Mouse (Mus musculus): ENCODE data around the gene 4930432M17Rik. TPM values are rescaled to one million over a fixed set of nuclear protein-coding genes. Genes with fewer than 3 reads are reported as not detected.

The 4930432M17Rik gene
- polyA plus RNA-seq (2012; rRNA removed) = not detected in 2 replicates

DNA sequence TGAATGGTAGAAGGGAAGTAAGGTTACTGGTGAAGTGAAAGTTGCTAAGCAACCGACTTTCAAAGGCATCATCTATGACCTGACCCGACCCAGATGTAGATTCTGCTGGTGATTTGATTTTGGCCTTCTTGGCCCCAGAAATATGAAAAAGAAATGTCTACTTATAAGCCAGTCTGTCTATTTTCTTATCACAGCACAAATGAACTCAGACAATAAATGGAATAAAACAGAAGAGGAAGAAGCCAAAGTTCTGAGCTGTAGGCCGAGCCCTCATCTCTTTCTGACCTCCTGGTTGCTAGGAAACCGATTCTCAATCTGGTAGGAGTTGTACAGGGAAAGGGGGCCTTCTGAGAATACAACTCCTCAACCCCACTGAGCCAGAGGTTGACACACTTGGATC, at the start of gene 4930432M17Rik:
Gene 4930432M17Rik (plus strand): TSS at position 301 of the 400 bp plus-strand sequence.
- no peak for TF ChIP-seq CTCF (conservative IDR thresholded peaks at IDR 0.05; ENCODE audit: insufficient read depth, insufficient read length, low read depth, low read length)
- TF ChIP-seq POLR2A (IDR thresholded peaks at IDR 0.05; ENCODE audit: low read depth, low read length) = no peak
- 86% methylated on average over 4 of the region's 4 CpGs for WGBS
- H3K4me3 ChIP-seq (ENCODE audit: insufficient read depth, low read depth, low read length) = no peak within 1 kb of the TSS
- H3K27ac ChIP-seq (ENCODE audit: insufficient read depth, low read depth, low read length) = no peak within 1 kb of the TSS
- H3K4me1 ChIP-seq (ENCODE audit: control insufficient read depth, insufficient read depth, low read length) = peaks cover 15% of the 10 kb centered on the region; the same call in 1 of the 2 replicates
- H3K27me3 ChIP-seq (replicated peaks; ENCODE audit: control insufficient read depth, insufficient read depth, low read length) = no peaks in the 10 kb centered on the region
- DNase-seq = no peak
- H3K36me3 ChIP-seq (ENCODE audit: control insufficient read depth, insufficient read depth, low read length) = no peaks in the 10 kb centered on the region

DNA sequence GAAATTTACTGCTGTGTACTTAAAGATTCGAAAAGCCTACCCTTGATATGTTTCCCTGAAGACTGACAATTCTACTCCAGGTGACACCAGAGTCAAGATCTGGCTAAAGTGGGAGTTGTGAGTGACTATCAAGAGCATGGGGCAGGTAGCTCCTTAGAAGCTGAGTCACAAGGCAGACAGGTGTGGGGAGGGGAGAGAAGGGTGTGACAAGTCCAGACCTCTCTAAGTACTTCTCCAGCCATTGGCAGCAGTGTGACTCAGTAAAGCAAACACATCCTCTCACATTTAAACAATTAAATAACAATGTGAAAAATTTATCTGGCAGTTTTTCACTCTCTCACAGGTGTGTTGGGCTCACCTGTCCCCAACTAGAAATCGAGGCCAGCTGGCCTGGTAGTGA, 44.9 kb upstream of the 4930432M17Rik start:
- TF ChIP-seq POLR2A (IDR thresholded peaks at IDR 0.05; ENCODE audit: low read depth, low read length) (no peak), CTCF (conservative IDR thresholded peaks at IDR 0.05; ENCODE audit: insufficient read depth, insufficient read length, low read depth, low read length) (no peak)
- no peak overlapping the region for H3K27ac ChIP-seq (ENCODE audit: insufficient read depth, low read depth, low read length)
- no peaks in the 10 kb centered on the region for H3K27me3 ChIP-seq (replicated peaks; ENCODE audit: control insufficient read depth, insufficient read depth, low read length)
- H3K4me3 ChIP-seq (ENCODE audit: insufficient read depth, low read depth, low read length) = no peak overlapping the region
- H3K36me3 ChIP-seq (ENCODE audit: control insufficient read depth, insufficient read depth, low read length) = no peaks in the 10 kb centered on the region
- H3K4me1 ChIP-seq (ENCODE audit: control insufficient read depth, insufficient read depth, low read length) = no peaks in the 10 kb centered on the region
- 83% methylated on average over 2 of the region's 2 CpGs for WGBS
- no peak for DNase-seq

DNA sequence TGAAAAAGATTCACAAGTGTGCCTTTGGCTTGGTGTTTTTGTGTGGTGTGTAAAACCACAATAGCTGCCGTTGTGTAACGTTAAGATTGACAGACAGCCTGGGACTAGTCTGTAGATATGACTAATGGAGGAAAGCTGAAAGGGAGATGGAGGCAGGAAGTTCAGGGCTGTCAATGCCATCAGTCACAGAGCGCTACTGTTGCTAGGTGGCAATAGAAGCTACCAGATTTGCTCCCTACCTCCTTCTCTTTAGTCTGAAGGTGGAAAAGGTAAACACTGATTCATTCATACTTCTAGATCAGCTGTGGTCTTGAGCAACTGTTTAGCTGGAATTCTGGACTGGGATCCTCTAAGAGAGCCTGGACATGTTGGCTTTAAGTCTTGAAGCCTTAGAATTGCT, 44.3 kb upstream of the 4930432M17Rik start:
- DNase-seq = no peak
- 85% methylated on average over 3 of the region's 3 CpGs for WGBS
- TF ChIP-seq POLR2A (IDR thresholded peaks at IDR 0.05; ENCODE audit: low read depth, low read length) = no peak
- no peak for TF ChIP-seq CTCF (conservative IDR thresholded peaks at IDR 0.05; ENCODE audit: insufficient read depth, insufficient read length, low read depth, low read length)
- no peak overlapping the region for H3K27ac ChIP-seq (ENCODE audit: insufficient read depth, low read depth, low read length)
- no peaks in the 10 kb centered on the region for H3K4me1 ChIP-seq (ENCODE audit: control insufficient read depth, insufficient read depth, low read length)
- H3K4me3 ChIP-seq (ENCODE audit: insufficient read depth, low read depth, low read length) = no peak overlapping the region
- H3K27me3 ChIP-seq (replicated peaks; ENCODE audit: control insufficient read depth, insufficient read depth, low read length) = no peaks in the 10 kb centered on the region
- no peaks in the 10 kb centered on the region for H3K36me3 ChIP-seq (ENCODE audit: control insufficient read depth, insufficient read depth, low read length)

DNA sequence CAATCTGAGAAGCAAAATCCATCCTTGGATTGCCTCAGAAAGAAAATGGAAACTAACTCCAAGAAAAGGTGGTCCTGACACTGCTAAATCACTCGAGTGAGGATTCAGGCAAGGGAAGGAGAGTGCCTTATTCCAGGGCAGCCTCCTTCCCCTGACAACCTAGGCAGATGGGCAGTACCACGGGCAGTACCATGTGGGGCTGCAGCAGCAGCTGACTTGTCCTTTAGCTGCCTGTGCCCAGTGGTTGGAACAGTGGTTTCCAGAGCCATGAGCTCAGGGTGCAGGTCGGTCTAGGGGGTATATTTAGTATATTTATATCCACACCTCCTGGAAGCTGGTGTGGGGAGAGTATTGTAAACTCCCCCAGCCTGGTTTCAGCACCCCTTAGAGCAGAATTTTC, 42.3 kb upstream of the 4930432M17Rik start:
- no peak for DNase-seq
- H3K27me3 ChIP-seq (replicated peaks; ENCODE audit: control insufficient read depth, insufficient read depth, low read length) = no peaks in the 10 kb centered on the region
- no peaks in the 10 kb centered on the region for H3K36me3 ChIP-seq (ENCODE audit: control insufficient read depth, insufficient read depth, low read length)
- no peak overlapping the region for H3K27ac ChIP-seq (ENCODE audit: insufficient read depth, low read depth, low read length)
- no peak overlapping the region for H3K4me3 ChIP-seq (ENCODE audit: insufficient read depth, low read depth, low read length)
- TF ChIP-seq POLR2A (IDR thresholded peaks at IDR 0.05; ENCODE audit: low read depth, low read length) = no peak
- no peak for TF ChIP-seq CTCF (conservative IDR thresholded peaks at IDR 0.05; ENCODE audit: insufficient read depth, insufficient read length, low read depth, low read length)
- WGBS = 46% methylated on average over 3 of the region's 3 CpGs
- no peaks in the 10 kb centered on the region for H3K4me1 ChIP-seq (ENCODE audit: control insufficient read depth, insufficient read depth, low read length)

DNA sequence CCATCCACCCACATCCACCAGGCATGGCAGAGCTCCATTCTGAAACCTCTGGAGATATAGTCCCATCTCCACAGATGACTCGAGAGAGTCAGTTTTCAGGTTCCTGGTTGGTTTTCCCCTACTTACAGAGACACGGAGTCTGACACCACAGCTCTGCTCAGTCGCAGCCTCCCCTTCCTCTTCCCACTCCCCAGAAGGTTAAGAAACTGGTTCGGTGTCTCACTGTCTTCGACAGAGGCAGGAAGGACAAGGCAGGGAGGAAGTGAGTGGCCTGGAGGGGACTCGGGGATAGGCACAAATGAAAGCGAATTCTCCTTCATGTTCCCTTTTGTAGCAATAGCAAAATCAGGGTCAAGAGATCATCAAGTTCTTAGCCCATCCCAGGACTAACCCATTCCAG, 39.9 kb upstream of the 4930432M17Rik start:
- TF ChIP-seq POLR2A (IDR thresholded peaks at IDR 0.05; ENCODE audit: low read depth, low read length) (no peak), CTCF (conservative IDR thresholded peaks at IDR 0.05; ENCODE audit: insufficient read depth, insufficient read length, low read depth, low read length) (no peak)
- Histone ChIP-seq H3K27me3 (replicated peaks; ENCODE audit: control insufficient read depth, insufficient read depth, low read length) (no peaks in the 10 kb centered on the region), H3K4me3 (ENCODE audit: insufficient read depth, low read depth, low read length) (no peak overlapping the region), H3K4me1 (ENCODE audit: control insufficient read depth, insufficient read depth, low read length) (peaks cover 8% of the 10 kb centered on the region), H3K27ac (ENCODE audit: insufficient read depth, low read depth, low read length) (no peak overlapping the region), H3K36me3 (ENCODE audit: control insufficient read depth, insufficient read depth, low read length) (no peaks in the 10 kb centered on the region)
- 74% methylated on average over 7 of the region's 7 CpGs for WGBS
- no peak for DNase-seq

DNA sequence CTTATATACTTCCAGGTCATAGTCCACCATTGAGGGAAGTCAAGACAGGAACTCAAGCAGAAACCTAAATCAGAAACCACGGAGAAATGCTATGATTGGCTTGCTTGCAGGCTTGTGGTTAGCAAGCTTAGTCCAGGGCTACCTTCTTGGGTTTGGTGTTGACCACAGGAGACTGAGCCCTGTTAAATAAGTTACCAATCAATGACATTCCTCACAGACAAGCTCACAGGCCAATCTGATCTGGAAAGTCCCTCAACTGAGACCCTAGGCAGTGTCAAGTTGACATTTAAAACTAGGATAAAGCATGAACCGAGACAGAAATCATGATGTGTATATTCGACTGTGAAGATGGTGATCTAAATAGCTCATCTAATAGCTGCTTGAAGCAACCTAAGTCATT, 35.6 kb upstream of the 4930432M17Rik start:
- no peaks in the 10 kb centered on the region for H3K27me3 ChIP-seq (replicated peaks; ENCODE audit: control insufficient read depth, insufficient read depth, low read length)
- H3K4me3 ChIP-seq (ENCODE audit: insufficient read depth, low read depth, low read length) = no peak overlapping the region
- TF ChIP-seq CTCF (conservative IDR thresholded peaks at IDR 0.05; ENCODE audit: insufficient read depth, insufficient read length, low read depth, low read length) (no peak), POLR2A (IDR thresholded peaks at IDR 0.05; ENCODE audit: low read depth, low read length) (no peak)
- H3K36me3 ChIP-seq (ENCODE audit: control insufficient read depth, insufficient read depth, low read length) = no peaks in the 10 kb centered on the region
- 37% methylated on average over 3 of the region's 3 CpGs for WGBS
- peak; percentile 81 for DNase-seq
- peaks cover 15% of the 10 kb centered on the region for H3K4me1 ChIP-seq (ENCODE audit: control insufficient read depth, insufficient read depth, low read length)
- peak overlapping the region; percentile 81 for H3K27ac ChIP-seq (ENCODE audit: insufficient read depth, low read depth, low read length)

DNA sequence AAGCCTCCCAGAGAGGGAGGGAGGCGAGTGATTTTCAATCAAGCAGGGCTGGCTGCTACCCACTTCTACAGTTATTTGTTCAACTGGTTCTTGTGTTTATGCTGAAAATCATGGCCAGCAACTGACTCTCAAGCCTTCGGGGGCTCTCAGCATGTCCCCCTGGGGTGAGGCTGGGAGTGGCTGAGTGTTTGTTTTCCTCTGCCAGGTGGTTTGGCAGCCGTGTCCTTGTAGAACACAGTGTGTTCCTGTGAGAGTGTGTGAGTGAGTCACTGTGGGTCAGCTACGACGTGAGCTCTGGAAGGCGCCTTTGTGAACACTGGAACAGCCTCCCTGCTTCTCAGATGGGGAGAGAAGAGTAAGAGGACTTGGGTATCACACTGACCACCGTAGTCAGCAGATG, 35.1 kb upstream of the 4930432M17Rik start:
- no peaks in the 10 kb centered on the region for H3K27me3 ChIP-seq (replicated peaks; ENCODE audit: control insufficient read depth, insufficient read depth, low read length)
- no peaks in the 10 kb centered on the region for H3K36me3 ChIP-seq (ENCODE audit: control insufficient read depth, insufficient read depth, low read length)
- TF ChIP-seq POLR2A (IDR thresholded peaks at IDR 0.05; ENCODE audit: low read depth, low read length) (no peak), CTCF (conservative IDR thresholded peaks at IDR 0.05; ENCODE audit: insufficient read depth, insufficient read length, low read depth, low read length) (no peak)
- H3K4me3 ChIP-seq (ENCODE audit: insufficient read depth, low read depth, low read length) = no peak overlapping the region
- peak; percentile 31 for DNase-seq
- H3K27ac ChIP-seq (ENCODE audit: insufficient read depth, low read depth, low read length) = peak overlapping the region; percentile 81
- peaks cover 16% of the 10 kb centered on the region for H3K4me1 ChIP-seq (ENCODE audit: control insufficient read depth, insufficient read depth, low read length)
- 48% methylated on average over 7 of the region's 7 CpGs for WGBS
